Mouse (Mus musculus): ENCODE measurements at regions not wholly inside any gene's neighbourhood (a gene's known extent, or its start where the extent isn't known, plus 50 kb on each side); places are given as distances from the start of the nearest gene placed in this dataset.

- TF ChIP-seq CTCF (IDR thresholded peaks at IDR 0.05; ENCODE audit: extremely low read depth, insufficient read length, insufficient replicate concordance, low read depth, low read length): no peak
- no peak for TF ChIP-seq POLR2A (IDR thresholded peaks at IDR 0.05; ENCODE audit: low read depth, low read length)
Observed at GRCm38 (mm10) chr4:9009656-9010055, 770.8 kb upstream of the Car8 start.

Data from small intestine, adult 2 months (tissue).